Mouse (Mus musculus): ENCODE data around the gene Trim45.

The Trim45 gene

DNA sequence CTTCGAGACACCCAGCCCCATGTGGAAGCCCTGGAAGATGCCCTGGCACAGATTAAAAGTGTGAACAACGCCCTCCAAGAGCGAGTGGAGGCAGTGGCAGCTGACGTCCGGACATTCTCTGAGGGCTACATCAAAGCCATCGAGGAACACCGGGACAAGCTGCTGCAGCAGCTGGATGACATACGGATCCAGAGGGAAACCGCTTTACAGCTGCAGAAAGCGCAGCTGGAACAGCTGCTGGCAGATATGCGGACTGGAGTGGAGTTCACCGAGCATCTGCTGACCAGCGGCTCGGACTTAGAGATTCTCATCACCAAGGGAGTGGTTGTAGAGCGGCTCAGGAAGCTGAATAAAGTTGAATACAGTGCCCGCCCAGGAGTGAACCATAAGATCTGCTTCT is 3.2 kb downstream of the Trim45 start:
- in situ Hi-C loops (cut with MboI, MseI), result loop anchor here (10.0 kb wide), 2 partner anchors 880 to 1810 kb away; partner anchors contain the start of gene Tspan2 (in 1 of the 2)

- in situ Hi-C loops (cut with MboI, MseI), result no loop called here
Observed at GRCm38 (mm10) chr3:100931332-100932076, 9.5 kb downstream of the Trim45 start.

GRCm38 (mm10) chr3:100932077-100932944 is 10.3 kb downstream of the Trim45 start:
- in situ Hi-C loops (cut with MboI, MseI), result no loop called here

- in situ Hi-C loops (cut with MboI, MseI), result no loop called here
Observed at GRCm38 (mm10) chr3:100935521-100935920, 13.5 kb downstream of the Trim45 start.

DNA sequence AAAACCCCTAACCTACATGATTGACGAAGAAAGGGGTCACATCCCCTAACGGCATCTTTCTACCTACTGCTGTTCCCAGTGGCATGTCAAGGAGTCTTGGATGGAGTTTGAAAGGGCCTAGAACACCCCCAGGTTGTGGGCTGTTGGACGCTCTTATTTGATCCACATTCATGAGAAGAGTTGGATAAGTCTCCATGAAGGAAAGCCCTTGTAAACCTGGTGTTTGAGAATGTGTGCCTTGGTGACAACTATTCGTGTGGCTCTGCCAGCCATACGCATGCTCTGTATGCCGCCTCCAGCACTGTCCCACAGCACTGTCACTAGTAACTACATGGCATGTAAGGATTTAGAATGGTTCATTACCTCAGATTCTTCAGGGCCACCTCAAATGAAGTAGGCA is 14.2 kb downstream of the Trim45 start:
- in situ Hi-C loops (cut with MboI, MseI), result no loop called here

- in situ Hi-C loops (cut with MboI, MseI), result no loop called here
Observed at GRCm38 (mm10) chr3:100938211-100938610, 16.2 kb downstream of the Trim45 start.

- in situ Hi-C loops (cut with MboI, MseI), result no loop called here
Observed at GRCm38 (mm10) chr3:100940496-100941037, 18.6 kb downstream of the Trim45 start.

GRCm38 (mm10) chr3:100947286-100947685 is 25.3 kb downstream of the Trim45 start:
- in situ Hi-C loops (cut with MboI, MseI), result loop anchor here in 1 of 2 experiments (5.0 kb wide), 1 partner anchor 870 kb away; no protein-coding TSS in a partner anchor

- in situ Hi-C loops (cut with MboI, MseI), result loop anchor here in 1 of 2 experiments (10.0 kb wide), 1 partner anchor 853 kb away; no protein-coding TSS in a partner anchor
Observed at GRCm38 (mm10) chr3:100951531-100951930, 29.5 kb downstream of the Trim45 start.

DNA sequence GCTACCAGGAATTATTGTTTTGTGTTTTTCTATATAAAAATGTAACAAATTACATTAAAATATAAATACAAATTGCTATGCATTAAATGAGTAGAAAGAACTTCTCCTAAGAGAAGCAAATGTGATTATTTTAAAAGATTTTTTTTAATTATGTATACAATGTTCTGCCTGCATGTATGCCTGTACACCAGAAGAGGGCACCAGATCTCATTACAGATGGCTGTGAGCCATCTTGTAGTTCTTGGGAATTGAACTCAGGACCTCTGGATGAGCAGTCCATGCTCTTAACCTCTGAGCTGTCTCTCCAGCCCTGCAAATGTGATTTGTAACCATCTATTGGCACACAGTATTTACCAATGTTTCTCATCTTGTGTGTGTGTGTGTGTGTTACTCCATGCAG is 32.6 kb downstream of the Trim45 start:
- in situ Hi-C loops (cut with MboI, MseI), result loop anchor here (5.0 to 10.0 kb wide), 2 partner anchors 503 to 850 kb away; no protein-coding TSS in a partner anchor

- in situ Hi-C loops (cut with MboI, MseI), result no loop called here
Observed at GRCm38 (mm10) chr3:100961007-100961406, 39.0 kb downstream of the Trim45 start.

- in situ Hi-C loops (cut with MboI, MseI), result no loop called here
Observed at GRCm38 (mm10) chr3:100961501-100961900, 39.5 kb downstream of the Trim45 start.

GRCm38 (mm10) chr3:100963849-100964542 is 42.0 kb downstream of the Trim45 start:
- in situ Hi-C loops (cut with MboI, MseI), result no loop called here

- in situ Hi-C loops (cut with MboI, MseI), result no loop called here
Observed at GRCm38 (mm10) chr3:100969176-100969917, 47.3 kb downstream of the Trim45 start, which contains the start of gene Ttf2. Gene Ttf2, minus strand, starts transcription at chr3:100969663.

DNA sequence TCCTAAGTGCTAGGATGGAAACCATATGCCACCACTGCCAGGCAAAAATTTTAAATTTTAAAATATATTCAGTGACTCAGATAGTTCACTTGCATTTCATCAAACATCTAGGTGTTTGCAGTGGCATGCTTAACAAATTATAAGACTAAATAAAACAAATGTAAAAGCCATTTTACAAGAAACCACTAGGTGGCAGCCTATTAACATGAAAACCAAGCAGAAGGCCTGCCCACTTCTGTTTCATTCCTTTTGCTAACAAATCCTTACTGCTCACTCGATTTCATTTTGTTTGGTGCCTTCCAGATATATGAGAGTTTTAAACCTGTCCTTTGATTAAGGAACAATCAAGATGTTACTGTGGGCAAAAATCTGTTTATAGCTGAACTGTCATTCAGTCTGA is 51.9 kb downstream of the Trim45 start:
- in situ Hi-C loops (cut with MboI, MseI), result loop anchor here in 1 of 2 experiments (10.0 kb wide), 1 partner anchor 141 kb away; the partner anchor contains the start of gene Ptgfrn

GRCm38 (mm10) chr3:100979290-100979689 is 57.3 kb downstream of the Trim45 start:
- in situ Hi-C loops (cut with MboI, MseI), result loop anchor here (5.0 to 10.0 kb wide), 3 partner anchors 136 to 318 kb away; partner anchors contain the start of gene Ptgfrn (in 1 of the 2)
